In genomic region chr5:135958367-135958766, GRCm38 (mm10) we compare ENCODE assay signal across 9 mouse cellular contexts. TPM values are rescaled to one million over a fixed set of nuclear protein-coding genes. Genes with fewer than 3 reads are reported as not detected.
DNase-seq lines count a peak whose midpoint lies in the region; ATAC-seq and TF ChIP-seq lines count a peak whose summit lies in the region.
"Had no signal": no experiment of that assay in that cellular context is flagged by ENCODE, and none has a peak within 500 bp of the region (broad histone marks: within the 10 kb centered on the region; RNA-seq: fewer than 3 reads in every experiment).

No protein-coding gene starts in this region.

- no peaks in the 10 kb centered on the region for H3K27me3 ChIP-seq in embryonic facial prominence, embryonic 13.5 days
- no peaks in the 10 kb centered on the region for H3K27me3 ChIP-seq in intestine, embryonic 15.5 days (replicated peaks)
- H3K27me3 ChIP-seq in neural tube, embryonic 13.5 days: no peaks in the 10 kb centered on the region

- H3K36me3 ChIP-seq in embryonic facial prominence, embryonic 13.5 days: no peaks in the 10 kb centered on the region
- no peaks in the 10 kb centered on the region for H3K36me3 ChIP-seq in intestine, embryonic 15.5 days
- H3K36me3 ChIP-seq in neural tube, embryonic 13.5 days: no peaks in the 10 kb centered on the region

- WGBS in embryonic facial prominence, embryonic 13.5 days: 88% methylated on average over 4 of the region's 4 CpGs
- 87% methylated on average over 4 of the region's 4 CpGs for WGBS in intestine, embryonic 15.5 days
- 83% methylated on average over 4 of the region's 4 CpGs for WGBS in neural tube, embryonic 13.5 days

- H3K27ac ChIP-seq in layer of hippocampus, adult 2 months: peak overlapping the region; percentile 92
- peak overlapping the region; percentile 85 for H3K27ac ChIP-seq in embryonic facial prominence, embryonic 13.5 days
- peak overlapping the region; percentile 82 for H3K27ac ChIP-seq in intestine, embryonic 15.5 days
- peak overlapping the region; percentile 91 for H3K27ac ChIP-seq in neural tube, embryonic 13.5 days (replicated peaks)

- H3K9me3 ChIP-seq in embryonic facial prominence, embryonic 13.5 days: no peaks in the 10 kb centered on the region
- no peaks in the 10 kb centered on the region for H3K9me3 ChIP-seq in intestine, embryonic 15.5 days
- H3K9me3 ChIP-seq in neural tube, embryonic 13.5 days: no peaks in the 10 kb centered on the region

- peaks cover 24% of the 10 kb centered on the region for H3K4me1 ChIP-seq in embryonic facial prominence, embryonic 13.5 days
- H3K4me1 ChIP-seq in intestine, embryonic 15.5 days (replicated peaks): peaks cover 9% of the 10 kb centered on the region; the same call in 1 of the 2 replicates
- peaks cover 22% of the 10 kb centered on the region for H3K4me1 ChIP-seq in neural tube, embryonic 13.5 days (replicated peaks)

- TF ChIP-seq CTCF in layer of hippocampus, adult 2 months (conservative IDR thresholded peaks at IDR 0.05): no peak

- ATAC-seq in embryonic facial prominence, embryonic 13.5 days (ENCODE audit: insufficient number of reproducible peaks, insufficient read depth, low FRiP score, low TSS enrichment, low read depth): no peak
- no peak for ATAC-seq in intestine, embryonic 15.5 days
- ATAC-seq in neural tube, embryonic 13.5 days (ENCODE audit: low read depth): no peak

- H3K9ac ChIP-seq in embryonic facial prominence, embryonic 13.5 days: no peak overlapping the region
- H3K9ac ChIP-seq in intestine, embryonic 15.5 days: no peak overlapping the region
- H3K9ac ChIP-seq in neural tube, embryonic 13.5 days: no peak overlapping the region

- DNase-seq in layer of hippocampus, adult 2 months (ENCODE audit: low spot score in 2 of 2): no peak
- DNase-seq in layer of hippocampus, adult 9-10 months (ENCODE audit: low spot score): no peak
- no peak for DNase-seq in layer of hippocampus, postnatal 14 days (ENCODE audit: low spot score in 2 of 2)
- no peak for DNase-seq in left cerebral cortex, adult 11 months (ENCODE audit: low spot score)

- H3K4me3 ChIP-seq in layer of hippocampus, adult 2 months: no peak overlapping the region
- no peak overlapping the region for H3K4me3 ChIP-seq in embryonic facial prominence, embryonic 13.5 days
- H3K4me3 ChIP-seq in intestine, embryonic 15.5 days (replicated peaks): no peak overlapping the region
- H3K4me3 ChIP-seq in neural tube, embryonic 13.5 days: no peak overlapping the region

- H3K4me2 ChIP-seq in embryonic facial prominence, embryonic 13.5 days: peak overlapping the region; percentile 48
- no peak overlapping the region for H3K4me2 ChIP-seq in intestine, embryonic 15.5 days (replicated peaks)
- H3K4me2 ChIP-seq in neural tube, embryonic 13.5 days: no peak overlapping the region

RNA-seq across cellular contexts. Expression of gene Ssc4d, which starts 16.0 kb away (rescaled TPM):
- total RNA-seq in layer of hippocampus, adult 2 months (2021): 1 to 10 TPM; 1.4 to 1.9 TPM
- 3.9 TPM in 2 replicates for polyA plus RNA-seq in embryonic facial prominence, embryonic 13.5 days (2015; fragmentation: Nextera tagmentation; extraction: Ambion mirVana)
- polyA plus RNA-seq in intestine, embryonic 15.5 days (2015; fragmentation: Nextera tagmentation; extraction: Ambion mirVana): 2.5 and 2.9 TPM in 2 replicates
- 0.79 and 1.9 TPM in 2 replicates for polyA plus RNA-seq in neural tube, embryonic 13.5 days (2015; fragmentation: Nextera tagmentation; extraction: Ambion mirVana)
- total RNA-seq in layer of hippocampus, postnatal 14 days (2021): 1 to 10 TPM; 1.7 to 2.0 TPM

RNA-seq across cellular contexts. Expression of gene Zp3, which starts 21.5 kb away (rescaled TPM):
- not detected for total RNA-seq in layer of hippocampus, adult 2 months (2021)
- polyA plus RNA-seq in embryonic facial prominence, embryonic 13.5 days (2015; fragmentation: Nextera tagmentation; extraction: Ambion mirVana): not detected in 2 replicates
- 0.80 and 1.5 TPM in 2 replicates for polyA plus RNA-seq in intestine, embryonic 15.5 days (2015; fragmentation: Nextera tagmentation; extraction: Ambion mirVana)
- 0.14 TPM in 1 of 2 replicates, not detected in the other for polyA plus RNA-seq in neural tube, embryonic 13.5 days (2015; fragmentation: Nextera tagmentation; extraction: Ambion mirVana)
- total RNA-seq in layer of hippocampus, postnatal 14 days (2021): not detected
- total RNA-seq: common myeloid progenitor, adult 5-6 weeks; layer of hippocampus, postnatal 10 days had no signal

RNA-seq across cellular contexts. Expression of gene Ywhag, which starts 24.0 kb away (rescaled TPM):
- 1,000 to 10,000 TPM; 1,218 to 1,292 TPM for total RNA-seq in layer of hippocampus, adult 2 months (2021)
- 164 and 178 TPM in 2 replicates for polyA plus RNA-seq in embryonic facial prominence, embryonic 13.5 days (2015; fragmentation: Nextera tagmentation; extraction: Ambion mirVana)
- 151 and 154 TPM in 2 replicates for polyA plus RNA-seq in intestine, embryonic 15.5 days (2015; fragmentation: Nextera tagmentation; extraction: Ambion mirVana)
- 665 and 740 TPM in 2 replicates for polyA plus RNA-seq in neural tube, embryonic 13.5 days (2015; fragmentation: Nextera tagmentation; extraction: Ambion mirVana)
- total RNA-seq in layer of hippocampus, postnatal 14 days (2021): 1,000 to 10,000 TPM; 1,522 to 1,558 TPM

RNA-seq across cellular contexts. Expression of gene Dtx2, which starts 36.2 kb away (rescaled TPM):
- total RNA-seq in layer of hippocampus, adult 2 months (2021): 1 to 10 TPM; 8.0 to 8.3 TPM
- polyA plus RNA-seq in embryonic facial prominence, embryonic 13.5 days (2015; fragmentation: Nextera tagmentation; extraction: Ambion mirVana): 31.0 and 34.8 TPM in 2 replicates
- 20.8 and 21.4 TPM in 2 replicates for polyA plus RNA-seq in intestine, embryonic 15.5 days (2015; fragmentation: Nextera tagmentation; extraction: Ambion mirVana)
- 25.6 and 26.5 TPM in 2 replicates for polyA plus RNA-seq in neural tube, embryonic 13.5 days (2015; fragmentation: Nextera tagmentation; extraction: Ambion mirVana)
- total RNA-seq in layer of hippocampus, postnatal 14 days (2021): 1 to 10 TPM; 9.1 to 9.5 TPM
